Mouse (Mus musculus) stomach, embryonic 15.5 days (tissue): ENCODE data around the gene Hpse2. TPM values are rescaled to one million over a fixed set of nuclear protein-coding genes. Genes with fewer than 3 reads are reported as not detected.

Experiments
- ATAC-seq: fragments of 200-750 bp; cut with Nextera tagmentation; 2 replicates; pipeline ENCODE4 v1.8.0; 2017; ENCODE audit warnings: low read depth, moderate number of reproducible peaks, moderate TSS enrichment; ENCODE audit not compliant: insufficient read depth, low FRiP score
- H3K27ac ChIP-seq: fragments of 300-500 bp; sonication (generic); 2 replicates; pipeline ENCODE4 v1.5.1; 2015; ENCODE audit warnings: mild to moderate bottlenecking, inconsistent platforms
- H3K27me3 ChIP-seq: fragments of 300-500 bp; sonication (generic); replicated peaks from 2 replicates; pipeline ENCODE4 v1.6.1; 2015; ENCODE audit warnings: inconsistent platforms
- H3K36me3 ChIP-seq: fragments of 300-500 bp; sonication (generic); 2 replicates; pipeline ENCODE4 v1.6.1; 2015; ENCODE audit warnings: inconsistent platforms
- H3K4me1 ChIP-seq: fragments of 300-500 bp; sonication (generic); 2 replicates; pipeline ENCODE4 v1.6.1; 2015; ENCODE audit warnings: inconsistent platforms
- H3K4me2 ChIP-seq: fragments of 300-500 bp; sonication (generic); 2 replicates; pipeline ENCODE4 v1.6.1; 2015; ENCODE audit warnings: mild to moderate bottlenecking, inconsistent platforms
- H3K4me3 ChIP-seq: fragments of 300-500 bp; sonication (generic); replicated peaks from 2 replicates; pipeline ENCODE4 v1.5.1; 2015; ENCODE audit warnings: inconsistent platforms
- H3K9ac ChIP-seq: fragments of 300-500 bp; sonication (generic); 2 replicates; pipeline ENCODE4 v1.6.1; 2015; ENCODE audit warnings: inconsistent platforms
- H3K9me3 ChIP-seq: fragments of 300-500 bp; sonication (generic); 2 replicates; pipeline ENCODE4 v1.6.1; 2016; ENCODE audit warnings: inconsistent platforms
- WGBS: fragments of 180-500 bp; shearing (Covaris S2); methylation state at CpG from one replicate; pipeline ENCODE4 v1.1.7; 2015; 5-methylcytosine and 5-hydroxymethylcytosine counted together
- polyA plus RNA-seq: library from polyadenylated mRNA; unstranded; fragments of >200 nt; fragmentation: Nextera tagmentation; extraction: Ambion mirVana; gene quantifications from 2 replicates; pipeline ENCODE4 v1.2.1, GENCODE M21; 2015

The Hpse2 gene
- polyA plus RNA-seq, 1 experiment from 2014 or later, result 7.0 TPM

- Histone ChIP-seq H3K4me2 (no peak overlapping the region), H3K9me3 (no peaks in the 10 kb centered on the region), H3K36me3 (no peaks in the 10 kb centered on the region), H3K27me3 (no peaks in the 10 kb centered on the region), H3K9ac (no peak overlapping the region), H3K4me3 (no peak overlapping the region), H3K27ac (0 out of 2 replicates have a peak overlapping the region, but pooled peaks have one; percentile 40), H3K4me1 (no peaks in the 10 kb centered on the region)
- ATAC-seq, result no peak
- WGBS, result 62% methylated on average over 10 of the region's 10 CpGs
Observed at GRCm38 (mm10) chr19:42764398-42764797, 623.8 kb downstream of the Hpse2 start.

DNA sequence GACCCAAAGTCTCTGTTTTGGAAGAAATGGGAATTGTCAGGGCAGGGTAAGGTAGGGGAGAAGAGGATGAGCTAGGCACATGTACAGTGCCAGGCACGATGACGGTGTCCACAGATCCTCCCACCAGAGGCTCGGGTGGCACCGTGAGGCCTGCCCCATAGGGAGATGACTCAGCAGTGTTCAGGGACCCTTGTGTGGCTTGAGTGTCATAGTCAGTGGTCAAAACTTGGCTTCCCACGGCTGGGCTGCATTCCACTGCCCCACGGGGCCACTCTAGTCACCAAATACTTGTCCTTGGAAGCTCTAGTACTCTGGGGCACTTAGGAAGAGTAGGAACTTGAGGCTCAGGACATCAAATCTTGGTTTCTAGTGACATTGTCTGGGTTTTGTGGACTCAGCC is 631.5 kb downstream of the Hpse2 start:
- Histone ChIP-seq H3K4me3 (no peak overlapping the region), H3K9me3 (no peaks in the 10 kb centered on the region), H3K36me3 (no peaks in the 10 kb centered on the region), H3K27me3 (no peaks in the 10 kb centered on the region), H3K4me1 (peaks cover 30% of the 10 kb centered on the region), H3K9ac (no peak overlapping the region), H3K27ac (no peak overlapping the region), H3K4me2 (no peak overlapping the region)
- ATAC-seq, result no peak
- WGBS, result 87% methylated on average over 6 of the region's 6 CpGs

DNA sequence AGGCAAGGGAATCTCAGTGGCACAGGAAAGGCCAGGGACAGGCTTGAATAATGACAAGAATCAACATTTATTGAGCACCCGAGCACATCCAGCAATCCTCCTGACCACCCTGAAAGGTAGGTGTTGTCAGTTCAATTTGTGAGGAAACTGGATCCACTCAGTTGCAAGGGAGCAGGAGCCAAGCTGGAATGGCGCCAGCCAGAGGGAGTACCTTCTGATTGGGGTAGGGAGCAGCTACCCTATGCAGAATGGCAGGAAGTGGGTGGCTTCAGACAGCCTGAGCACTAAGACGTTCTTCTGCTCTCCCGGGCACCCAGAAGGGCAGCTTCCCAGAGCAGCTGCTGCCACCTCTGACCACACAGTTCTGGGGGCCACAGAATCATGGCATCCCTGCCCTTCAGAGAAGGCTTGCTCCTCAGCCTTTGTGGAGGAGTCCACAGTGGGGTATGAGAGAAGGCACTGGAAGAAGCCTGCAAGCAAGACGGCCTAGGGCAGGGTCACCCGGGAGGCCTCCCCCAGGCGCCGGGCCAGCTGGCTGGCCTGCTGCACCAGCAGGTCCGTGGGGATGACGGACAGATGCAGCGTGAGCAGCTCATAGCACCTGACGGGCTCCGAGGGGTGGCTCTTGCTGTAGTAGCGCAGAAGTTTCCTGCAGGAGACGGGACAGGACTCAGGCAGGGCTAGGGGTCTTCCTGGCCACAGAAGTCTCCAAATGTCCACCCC is 632.8 kb downstream of the Hpse2 start:
- Histone ChIP-seq H3K9ac (no peak overlapping the region), H3K4me3 (no peak overlapping the region), H3K27ac (no peak overlapping the region), H3K27me3 (no peaks in the 10 kb centered on the region), H3K4me2 (no peak overlapping the region), H3K36me3 (no peaks in the 10 kb centered on the region), H3K4me1 (peaks cover 33% of the 10 kb centered on the region), H3K9me3 (no peaks in the 10 kb centered on the region)
- no peak for ATAC-seq
- 61% methylated on average over 15 of the region's 15 CpGs for WGBS

DNA sequence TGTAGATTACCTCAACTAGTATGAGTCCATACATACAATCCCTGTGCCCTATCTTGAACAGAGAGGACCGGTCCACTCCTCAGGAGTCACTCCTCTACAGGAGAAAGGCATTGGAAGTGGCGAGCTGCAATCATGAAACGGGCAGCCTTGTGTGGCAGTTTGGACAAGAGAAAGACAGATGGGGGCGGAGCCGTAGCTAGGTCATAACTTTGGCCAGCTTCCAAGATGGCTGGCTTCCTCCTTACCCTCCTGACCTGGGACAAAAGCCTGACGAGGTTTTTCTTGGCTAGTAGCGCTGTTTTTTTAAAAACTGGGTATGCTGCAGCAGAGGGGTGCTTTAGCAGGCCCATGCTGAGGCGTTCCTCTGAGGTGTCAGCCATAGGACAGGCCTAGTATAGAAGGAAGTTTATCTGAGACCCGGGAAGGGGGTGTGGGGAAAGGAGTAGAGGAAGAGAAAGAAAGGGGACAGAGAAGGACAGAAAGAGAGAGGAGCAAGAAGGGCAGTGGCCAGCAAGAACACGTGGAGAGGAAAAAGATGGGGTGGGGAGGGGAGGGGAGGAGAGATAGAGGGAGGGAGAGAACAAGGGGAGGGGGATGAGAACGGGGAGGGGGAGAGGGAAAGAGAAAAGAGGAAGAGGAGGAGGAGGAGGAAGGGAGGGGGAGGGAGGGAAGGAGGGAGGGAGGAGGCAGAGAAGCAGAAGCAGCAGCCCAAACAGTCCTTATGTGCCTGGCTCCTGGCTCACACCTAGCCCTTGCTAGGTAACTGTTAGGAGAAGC is 634.8 kb downstream of the Hpse2 start:
- no peak overlapping the region for H3K9ac ChIP-seq
- no peaks in the 10 kb centered on the region for H3K9me3 ChIP-seq
- no peaks in the 10 kb centered on the region for H3K36me3 ChIP-seq
- no peaks in the 10 kb centered on the region for H3K27me3 ChIP-seq
- peak overlapping the region; percentile 91 for H3K27ac ChIP-seq
- H3K4me1 ChIP-seq, result peaks cover 33% of the 10 kb centered on the region
- peak overlapping the region; percentile 75 for H3K4me2 ChIP-seq
- WGBS, result 21% methylated on average over 10 of the region's 11 CpGs
- H3K4me3 ChIP-seq, result peak overlapping the region; percentile 43; the same call in 1 of the 2 replicates
- peak; percentile 48 for ATAC-seq

DNA sequence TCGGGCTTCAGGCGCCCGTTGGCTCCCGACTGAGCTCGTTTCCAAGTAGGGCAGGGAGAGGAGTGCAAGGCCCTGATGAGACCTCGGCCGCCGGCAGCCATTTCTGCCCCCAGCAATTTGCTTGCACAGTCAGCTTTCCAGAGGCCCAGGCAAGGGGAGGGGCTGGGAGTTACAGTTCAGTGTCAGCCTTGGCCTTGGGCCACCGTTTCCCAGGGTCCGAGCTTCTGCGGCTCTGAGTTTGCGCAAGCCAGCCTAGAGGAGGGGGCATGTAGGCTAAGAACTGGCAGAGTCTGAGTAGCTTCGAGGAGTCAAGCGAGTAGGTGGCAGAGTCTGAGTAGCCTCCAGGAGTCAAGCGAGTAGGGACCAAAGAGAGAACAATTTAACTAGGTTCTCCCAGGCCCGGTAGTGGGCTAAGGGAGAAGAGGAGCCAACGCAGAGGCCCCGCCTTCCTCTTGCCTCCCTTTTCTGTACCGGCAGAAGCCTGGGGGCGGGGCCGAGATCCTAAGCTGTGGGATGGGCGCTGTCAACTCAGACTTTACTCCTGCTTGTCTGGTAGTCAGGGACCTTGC is 635.7 kb downstream of the Hpse2 start, which contains the start of gene Pyroxd2:
Pyroxd2 (minus strand) TSS at position 413 of the 569 bp plus-strand sequence.
- Histone ChIP-seq H3K36me3 (no peaks in the 10 kb centered on the region), H3K4me2 (peak within 1 kb of the TSS; percentile 75), H3K27ac (peak within 1 kb of the TSS; percentile 91), H3K9me3 (no peaks in the 10 kb centered on the region), H3K4me1 (peaks cover 30% of the 10 kb centered on the region), H3K9ac (peak within 1 kb of the TSS; percentile 14; the same call in 1 of the 2 replicates), H3K4me3 (peak within 1 kb of the TSS; percentile 43), H3K27me3 (no peaks in the 10 kb centered on the region)
- WGBS, result 3% methylated on average over 22 of the region's 22 CpGs
- peak; percentile 85 for ATAC-seq

DNA sequence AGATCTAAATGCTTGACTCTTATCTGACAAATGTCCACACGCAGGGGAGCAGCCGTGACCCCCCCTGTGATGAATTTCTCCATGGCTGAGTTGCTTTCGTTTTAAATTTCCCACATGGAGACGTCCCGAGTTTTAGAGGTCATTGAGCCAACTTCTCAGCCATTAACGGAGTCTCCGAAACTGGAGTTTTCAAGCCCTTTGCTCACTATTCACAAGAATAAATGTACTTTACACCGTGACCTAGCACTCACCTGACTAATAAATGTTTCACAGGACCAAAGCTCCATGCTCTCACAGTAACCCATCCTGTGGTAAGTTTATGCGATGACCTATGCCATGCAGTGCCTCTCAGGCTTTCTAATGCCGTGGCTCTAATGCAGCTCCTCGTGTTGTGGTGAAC is 638.0 kb downstream of the Hpse2 start:
- H3K27me3 ChIP-seq, result no peaks in the 10 kb centered on the region
- peaks cover 26% of the 10 kb centered on the region for H3K4me1 ChIP-seq
- H3K9me3 ChIP-seq, result no peaks in the 10 kb centered on the region
- no peak overlapping the region for H3K27ac ChIP-seq
- no peak overlapping the region for H3K9ac ChIP-seq
- WGBS, result 58% methylated on average over 11 of the region's 11 CpGs
- H3K36me3 ChIP-seq, result no peaks in the 10 kb centered on the region
- no peak overlapping the region for H3K4me3 ChIP-seq
- no peak overlapping the region for H3K4me2 ChIP-seq
- no peak for ATAC-seq

DNA sequence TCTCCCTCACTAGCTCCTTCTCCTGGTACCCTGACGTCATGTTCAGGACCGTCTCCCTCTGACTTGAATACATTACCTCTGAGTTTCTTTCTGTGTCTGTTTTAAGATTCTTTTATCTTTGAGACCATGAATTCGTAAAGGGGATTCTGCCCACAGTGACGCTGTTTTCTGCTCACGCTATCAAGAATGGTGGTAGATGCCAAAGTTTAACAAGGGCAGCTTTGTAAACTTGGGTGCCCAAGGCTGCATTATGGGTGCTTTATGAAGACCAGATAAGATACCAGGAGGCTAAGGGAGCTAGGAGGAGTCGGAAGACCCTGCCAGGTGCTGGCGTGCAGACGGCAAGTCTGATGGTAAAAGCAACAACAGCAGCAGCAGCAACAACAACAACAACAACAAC is 641.5 kb downstream of the Hpse2 start:
- no peak overlapping the region for H3K9ac ChIP-seq
- H3K4me3 ChIP-seq, result no peak overlapping the region
- no peak for ATAC-seq
- WGBS, result 93% methylated on average over 8 of the region's 8 CpGs
- no peaks in the 10 kb centered on the region for H3K27me3 ChIP-seq
- no peak overlapping the region for H3K4me2 ChIP-seq
- no peaks in the 10 kb centered on the region for H3K36me3 ChIP-seq
- no peaks in the 10 kb centered on the region for H3K9me3 ChIP-seq
- H3K27ac ChIP-seq, result no peak overlapping the region
- H3K4me1 ChIP-seq, result peaks cover 17% of the 10 kb centered on the region

DNA sequence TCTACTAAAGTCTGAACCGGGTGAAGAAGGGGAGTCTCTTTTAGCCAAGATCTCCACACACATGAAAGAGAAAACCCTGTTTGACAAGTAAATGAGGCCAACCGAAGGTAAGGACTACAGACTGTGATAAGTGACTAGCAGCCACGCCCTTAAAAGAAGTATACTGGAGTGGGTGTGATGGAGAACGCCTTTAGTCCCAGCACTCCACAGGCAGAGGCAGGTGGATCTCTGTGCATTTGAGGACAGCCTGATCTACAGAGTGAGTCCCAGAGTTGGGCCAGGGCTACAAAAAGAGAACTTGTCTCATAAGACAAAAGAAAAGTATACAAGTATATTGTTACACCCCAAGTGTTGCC is 642.3 kb downstream of the Hpse2 start:
- Histone ChIP-seq H3K27me3 (no peaks in the 10 kb centered on the region), H3K9ac (no peak overlapping the region), H3K4me3 (no peak overlapping the region), H3K9me3 (no peaks in the 10 kb centered on the region), H3K4me2 (no peak overlapping the region), H3K4me1 (peaks cover 14% of the 10 kb centered on the region), H3K27ac (no peak overlapping the region), H3K36me3 (no peaks in the 10 kb centered on the region)
- ATAC-seq, result no peak
- WGBS, result 66% methylated on average over 4 of the region's 4 CpGs

- H3K36me3 ChIP-seq, result no peaks in the 10 kb centered on the region
- 49% methylated on average over 9 of the region's 9 CpGs for WGBS
- no peak overlapping the region for H3K4me3 ChIP-seq
- H3K4me2 ChIP-seq, result no peak overlapping the region
- ATAC-seq, result no peak
- H3K9me3 ChIP-seq, result no peaks in the 10 kb centered on the region
- no peak overlapping the region for H3K9ac ChIP-seq
- H3K27ac ChIP-seq, result no peak overlapping the region
- peaks cover 14% of the 10 kb centered on the region for H3K4me1 ChIP-seq
- no peaks in the 10 kb centered on the region for H3K27me3 ChIP-seq
Observed at GRCm38 (mm10) chr19:42745084-42745868, 642.9 kb downstream of the Hpse2 start.

DNA sequence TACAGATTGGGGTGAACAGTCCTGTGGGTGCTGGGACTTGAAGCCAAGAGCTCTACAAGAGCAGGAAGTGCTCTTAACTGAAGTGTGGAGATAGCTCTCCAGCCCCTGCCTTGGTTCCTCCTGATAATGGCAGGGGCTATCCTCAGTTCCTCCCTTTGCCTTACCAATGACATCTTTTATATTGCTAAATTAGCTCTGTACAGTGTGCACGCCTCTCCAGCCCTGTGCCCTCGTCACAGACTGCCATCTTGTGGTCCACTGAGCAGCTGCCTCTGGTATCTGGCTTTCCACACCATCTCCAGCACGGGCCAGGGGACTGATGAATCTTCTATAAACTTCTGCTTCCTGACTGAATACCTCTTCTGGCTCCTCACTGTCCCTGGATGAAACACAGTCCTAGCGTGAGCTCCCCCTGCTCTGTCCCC is 644.0 kb downstream of the Hpse2 start:
- peak; percentile 74 for ATAC-seq
- WGBS, result 21% methylated on average over 4 of the region's 4 CpGs
- Histone ChIP-seq H3K9me3 (no peaks in the 10 kb centered on the region), H3K4me1 (peaks cover 14% of the 10 kb centered on the region), H3K27ac (no peak overlapping the region), H3K4me2 (no peak overlapping the region), H3K27me3 (no peaks in the 10 kb centered on the region), H3K36me3 (no peaks in the 10 kb centered on the region), H3K4me3 (no peak overlapping the region), H3K9ac (no peak overlapping the region)

- Histone ChIP-seq H3K9me3 (no peaks in the 10 kb centered on the region), H3K27me3 (no peaks in the 10 kb centered on the region), H3K9ac (no peak overlapping the region), H3K4me3 (no peak overlapping the region), H3K36me3 (no peaks in the 10 kb centered on the region), H3K4me1 (peaks cover 14% of the 10 kb centered on the region), H3K4me2 (no peak overlapping the region), H3K27ac (no peak overlapping the region)
- ATAC-seq, result no peak
- WGBS, result 79% methylated on average over 16 of the region's 16 CpGs
Observed at GRCm38 (mm10) chr19:42743261-42743660, 644.9 kb downstream of the Hpse2 start.
